Mouse (Mus musculus): ENCODE data around the gene Unc119b. TPM values are rescaled to one million over a fixed set of nuclear protein-coding genes. Genes with fewer than 3 reads are reported as not detected.

Unc119b gene
- total and polyA plus RNA-seq, 2 experiments from 2014 or later, result 22.5 to 32.1 TPM

DNA sequence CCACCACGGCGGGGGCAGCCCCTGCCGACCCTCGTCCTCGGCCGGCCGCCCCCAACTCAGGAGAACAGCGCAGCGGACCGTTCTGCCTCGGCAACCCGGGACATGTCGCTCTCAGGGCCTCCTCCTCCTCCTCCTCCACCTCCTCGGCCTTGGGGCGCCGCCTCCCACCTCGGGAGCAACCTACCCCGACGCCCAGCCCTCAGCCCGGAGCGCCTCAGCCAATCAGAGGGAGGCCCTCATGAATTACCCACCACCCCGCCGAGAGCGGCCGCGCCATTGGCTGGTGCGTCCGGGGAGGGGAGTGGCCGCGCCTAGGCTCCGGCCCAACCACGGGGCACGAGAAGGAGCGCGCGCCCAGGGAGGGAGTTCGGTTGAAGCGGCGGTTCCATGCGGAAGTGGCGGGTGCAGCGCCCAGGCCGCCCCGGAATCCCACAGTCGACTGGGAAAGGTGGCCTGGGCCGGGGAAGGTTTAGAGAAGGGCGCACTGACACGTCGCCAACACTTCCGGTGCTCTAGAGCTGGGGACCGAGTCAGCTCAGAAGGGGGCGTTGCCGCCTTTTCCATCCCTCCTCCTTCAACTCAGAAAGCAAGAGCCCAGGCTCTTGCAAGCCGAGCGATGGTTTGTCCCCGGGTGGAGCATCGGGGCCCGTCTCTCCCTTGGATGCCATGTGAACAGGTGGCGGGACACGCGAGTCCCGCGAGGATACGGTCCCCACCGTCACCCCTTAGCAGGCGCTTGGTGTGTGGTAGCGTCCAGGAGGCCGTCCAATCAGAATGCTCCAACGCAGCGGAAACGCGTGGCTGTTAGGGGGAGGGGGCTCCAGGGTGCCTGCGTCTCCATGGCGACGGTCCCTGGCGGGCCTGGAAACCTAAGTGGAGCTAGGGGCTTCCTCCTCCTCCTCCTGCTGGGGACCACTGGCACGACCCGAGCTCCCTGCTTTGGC lies 23.5 kb upstream of the Unc119b start, which contains the start of gene Mlec:
Gene Mlec, minus strand, starts transcription at position 140 of the 944 bp plus-strand sequence.
- H3K27ac ChIP-seq, result peak within 1 kb of the TSS; percentile 97

DNA sequence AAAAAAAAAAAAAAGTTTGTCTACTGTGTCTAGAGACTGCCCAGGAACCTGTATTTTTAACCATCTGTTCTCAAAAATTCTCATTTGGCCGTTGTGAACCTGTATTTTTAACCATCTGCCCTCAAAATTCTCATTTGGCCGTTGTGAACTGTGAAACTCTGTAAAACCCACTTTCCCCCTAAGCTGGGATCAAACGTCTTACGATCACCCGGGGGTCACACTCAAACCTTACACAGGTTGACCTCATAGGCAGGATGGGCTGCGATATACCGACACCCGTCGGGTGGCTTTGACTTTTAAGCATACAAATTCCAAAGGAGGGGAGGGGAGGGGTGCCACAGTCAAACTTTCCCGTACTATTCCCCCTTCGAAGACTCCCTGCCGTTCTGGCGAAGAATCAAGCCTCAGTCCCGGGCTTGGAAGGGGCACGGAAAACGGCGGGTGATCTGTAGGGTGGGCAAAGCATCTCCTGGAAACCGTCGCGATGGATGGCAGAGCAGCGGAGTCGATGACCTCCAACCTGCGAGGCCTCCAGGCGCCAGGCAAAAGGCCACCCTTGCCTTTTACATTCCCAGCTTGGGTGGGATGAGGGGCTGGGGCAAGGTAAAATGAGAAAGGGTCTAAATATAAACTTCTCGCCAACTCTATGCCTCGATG lies 22.3 kb upstream of the Unc119b start:
- H3K27ac ChIP-seq, result peak overlapping the region; percentile 97
- DNase-seq (ENCODE audit: low spot score), result no peak
- TF ChIP-seq CTCF (IDR thresholded peaks at IDR 0.05; ENCODE audit: low read depth), result no peak
- peaks cover 13% of the 10 kb centered on the region; the same call in 1 of the 2 replicates for H3K4me1 ChIP-seq (ENCODE audit: insufficient read depth, low read length)
- H3K4me3 ChIP-seq (ENCODE audit: low read length), result peak overlapping the region; percentile 74
- WGBS, result 2% methylated on average over 26 of the region's 26 CpGs
- no peak for ATAC-seq
- peak overlapping the region; percentile 97 for H3K4me2 ChIP-seq (ENCODE audit: low read depth, low read length)
- no peaks in the 10 kb centered on the region for H3K9me3 ChIP-seq (ENCODE audit: low read length)
- no peaks in the 10 kb centered on the region for H3K27me3 ChIP-seq (ENCODE audit: insufficient read depth, low read length)
- peak overlapping the region; percentile 82 for H3K9ac ChIP-seq (replicated peaks; ENCODE audit: low read length)
- H3K36me3 ChIP-seq (ENCODE audit: insufficient read depth, low read length), result no peaks in the 10 kb centered on the region

More for the DNA sequence above, 23.5 kb upstream of the Unc119b start, which contains the start of gene Mlec:
- 1% methylated on average over 73 of the region's 78 CpGs for WGBS
- Histone ChIP-seq H3K36me3 (ENCODE audit: insufficient read depth, low read length) (no peaks in the 10 kb centered on the region), H3K4me1 (ENCODE audit: insufficient read depth, low read length) (peaks cover 13% of the 10 kb centered on the region; the same call in 1 of the 2 replicates), H3K4me3 (ENCODE audit: low read length) (peak within 1 kb of the TSS; percentile 74), H3K9ac (replicated peaks; ENCODE audit: low read length) (peak within 1 kb of the TSS; percentile 82), H3K9me3 (ENCODE audit: low read length) (no peaks in the 10 kb centered on the region), H3K4me2 (ENCODE audit: low read depth, low read length) (peak within 1 kb of the TSS; percentile 97), H3K27me3 (ENCODE audit: insufficient read depth, low read length) (no peaks in the 10 kb centered on the region)
- peak; percentile 99 for DNase-seq (ENCODE audit: low spot score)
- TF ChIP-seq CTCF (IDR thresholded peaks at IDR 0.05; ENCODE audit: low read depth), result peak; percentile 48
- peak; percentile 97 for ATAC-seq

DNA sequence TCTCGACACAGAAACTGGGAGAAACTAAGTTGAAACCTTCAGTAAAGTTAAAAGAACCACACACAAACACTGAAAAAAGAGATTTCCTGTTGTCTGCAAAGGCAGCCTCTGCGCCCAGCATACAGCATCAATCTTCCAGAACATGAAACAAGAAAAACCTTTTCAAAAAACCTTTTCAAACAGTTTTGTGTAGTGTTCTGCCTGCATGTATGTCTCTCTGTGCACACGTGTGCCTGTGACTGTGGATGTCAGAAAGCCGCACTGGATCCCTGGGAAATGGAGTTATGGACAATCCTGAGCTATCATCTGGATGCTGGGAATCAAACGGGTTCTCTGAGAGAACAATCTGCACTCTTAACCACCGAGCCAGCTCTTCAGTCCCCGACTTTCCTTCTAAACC lies 21.6 kb upstream of the Unc119b start:
- peaks cover 13% of the 10 kb centered on the region; the same call in 1 of the 2 replicates for H3K4me1 ChIP-seq (ENCODE audit: insufficient read depth, low read length)
- WGBS, result 56% methylated on average over 7 of the region's 7 CpGs
- H3K36me3 ChIP-seq (ENCODE audit: insufficient read depth, low read length), result no peaks in the 10 kb centered on the region
- TF ChIP-seq CTCF (IDR thresholded peaks at IDR 0.05; ENCODE audit: low read depth), result no peak
- H3K4me2 ChIP-seq (ENCODE audit: low read depth, low read length), result peak overlapping the region; percentile 97
- DNase-seq (ENCODE audit: low spot score) (no peak), ATAC-seq (no peak)
- no peaks in the 10 kb centered on the region for H3K27me3 ChIP-seq (ENCODE audit: insufficient read depth, low read length)
- H3K9ac ChIP-seq (replicated peaks; ENCODE audit: low read length), result peak overlapping the region; percentile 82; the same call in 1 of the 2 replicates
- no peak overlapping the region for H3K27ac ChIP-seq
- no peak overlapping the region for H3K4me3 ChIP-seq (ENCODE audit: low read length)
- H3K9me3 ChIP-seq (ENCODE audit: low read length), result no peaks in the 10 kb centered on the region

DNA sequence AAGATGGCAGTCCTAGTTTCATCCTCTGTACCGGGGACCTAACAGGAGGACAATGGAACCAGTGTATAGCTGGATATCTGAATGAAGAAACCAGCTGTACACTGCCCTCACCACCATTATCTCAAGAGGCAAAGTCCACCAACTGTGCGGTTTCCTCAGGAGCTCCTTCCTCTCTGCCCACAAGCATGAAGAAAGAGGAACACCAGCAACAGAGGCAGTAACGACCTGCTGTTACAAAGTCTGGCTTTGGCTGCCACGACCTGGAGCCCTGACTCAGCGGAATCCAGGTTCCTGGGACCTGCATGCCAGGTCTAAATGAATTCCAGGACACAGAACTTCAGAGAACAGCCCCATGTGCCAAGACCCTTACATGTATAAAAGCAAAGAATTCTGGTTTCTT lies 21.1 kb upstream of the Unc119b start:
- no peak for TF ChIP-seq CTCF (IDR thresholded peaks at IDR 0.05; ENCODE audit: low read depth)
- H3K4me3 ChIP-seq (ENCODE audit: low read length), result no peak overlapping the region
- H3K9me3 ChIP-seq (ENCODE audit: low read length), result no peaks in the 10 kb centered on the region
- H3K4me2 ChIP-seq (ENCODE audit: low read depth, low read length), result peak overlapping the region; percentile 37
- ATAC-seq (no peak), DNase-seq (ENCODE audit: low spot score) (no peak)
- H3K27ac ChIP-seq, result no peak overlapping the region
- peak overlapping the region; percentile 30; the same call in 1 of the 2 replicates for H3K9ac ChIP-seq (replicated peaks; ENCODE audit: low read length)
- peaks cover 1% of the 10 kb centered on the region for H3K36me3 ChIP-seq (ENCODE audit: insufficient read depth, low read length)
- WGBS, result 42% methylated on average over 5 of the region's 5 CpGs
- no peaks in the 10 kb centered on the region for H3K27me3 ChIP-seq (ENCODE audit: insufficient read depth, low read length)
- H3K4me1 ChIP-seq (ENCODE audit: insufficient read depth, low read length), result peaks cover 13% of the 10 kb centered on the region; the same call in 1 of the 2 replicates

DNA sequence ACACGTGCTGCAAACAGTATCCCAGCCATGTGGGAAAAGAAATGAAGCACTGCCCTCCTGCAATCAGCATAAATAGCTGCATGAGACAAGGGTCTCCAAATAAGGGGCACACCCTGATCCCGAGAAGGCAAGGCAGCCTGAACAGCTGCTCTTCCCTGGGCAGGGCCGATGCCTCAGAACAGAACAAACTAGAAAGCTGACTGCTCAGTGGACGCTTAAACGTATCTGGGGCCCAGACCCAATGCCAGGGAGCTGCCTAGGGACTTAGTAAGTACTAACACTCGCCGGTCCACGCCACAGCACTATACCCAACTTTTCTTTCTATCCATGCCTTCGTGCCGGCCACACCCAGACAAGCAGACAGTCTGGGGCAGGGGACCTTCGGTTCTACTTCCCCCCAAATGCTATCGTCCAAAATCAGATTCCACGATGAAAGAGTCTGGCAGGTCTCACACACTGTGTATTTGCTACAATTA lies 20.4 kb upstream of the Unc119b start:
- WGBS, result 61% methylated on average over 13 of the region's 13 CpGs
- peak overlapping the region; percentile 30; the same call in 1 of the 2 replicates for H3K9ac ChIP-seq (replicated peaks; ENCODE audit: low read length)
- peaks cover 13% of the 10 kb centered on the region; the same call in 1 of the 2 replicates for H3K4me1 ChIP-seq (ENCODE audit: insufficient read depth, low read length)

DNA sequence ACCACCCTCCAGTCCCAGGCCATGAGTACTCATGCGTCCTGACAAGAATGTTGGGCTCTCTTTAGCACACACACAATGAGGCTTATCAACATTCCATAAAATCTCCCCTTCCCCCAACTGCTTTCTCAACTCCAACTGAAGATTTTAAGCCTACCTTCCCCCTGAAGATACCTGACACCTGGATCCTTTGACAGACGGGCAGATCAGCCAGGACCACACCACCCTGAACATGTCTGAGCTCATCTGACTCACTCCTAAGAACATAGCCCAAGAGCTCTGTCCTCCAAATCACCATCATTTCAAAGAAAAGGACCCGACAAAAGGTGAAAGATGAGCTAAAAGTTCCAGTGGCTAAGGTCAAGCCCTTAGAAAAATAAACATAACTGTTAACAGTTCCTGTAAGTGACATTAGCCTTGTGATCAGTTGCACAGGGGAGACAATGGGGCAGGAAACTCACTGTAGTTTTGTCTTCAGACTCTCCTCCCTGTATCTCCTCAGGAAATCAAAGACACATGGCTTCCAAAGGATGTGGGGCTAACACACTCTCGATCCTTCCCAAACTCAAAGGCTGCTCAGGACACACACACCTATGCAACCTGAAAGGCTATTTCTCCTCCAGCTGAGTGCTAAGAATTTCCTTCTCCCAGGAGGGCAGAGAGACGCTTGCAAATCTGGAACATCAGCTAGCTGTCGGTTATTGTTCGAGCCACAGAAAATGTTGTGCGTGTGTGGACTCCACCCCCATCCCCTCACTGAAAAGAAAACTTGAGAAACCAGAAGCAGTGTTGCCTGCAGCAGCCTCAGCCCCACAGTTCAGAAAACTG lies 17.6 kb upstream of the Unc119b start:
- H3K36me3 ChIP-seq (ENCODE audit: insufficient read depth, low read length), result peaks cover 33% of the 10 kb centered on the region
- peaks cover 13% of the 10 kb centered on the region; the same call in 1 of the 2 replicates for H3K4me1 ChIP-seq (ENCODE audit: insufficient read depth, low read length)
- no peak overlapping the region for H3K4me3 ChIP-seq (ENCODE audit: low read length)
- H3K9ac ChIP-seq (replicated peaks; ENCODE audit: low read length), result no peak overlapping the region
- H3K4me2 ChIP-seq (ENCODE audit: low read depth, low read length), result no peak overlapping the region
- no peak for DNase-seq (ENCODE audit: low spot score)
- no peak overlapping the region for H3K27ac ChIP-seq
- H3K9me3 ChIP-seq (ENCODE audit: low read length), result no peaks in the 10 kb centered on the region
- TF ChIP-seq CTCF (IDR thresholded peaks at IDR 0.05; ENCODE audit: low read depth), result no peak
- WGBS, result 66% methylated on average over 8 of the region's 8 CpGs
- H3K27me3 ChIP-seq (ENCODE audit: insufficient read depth, low read length), result no peaks in the 10 kb centered on the region
- no peak for ATAC-seq

More for the DNA sequence above, 20.4 kb upstream of the Unc119b start:
- Histone ChIP-seq H3K4me3 (ENCODE audit: low read length) (no peak overlapping the region), H3K36me3 (ENCODE audit: insufficient read depth, low read length) (peaks cover 8% of the 10 kb centered on the region), H3K27me3 (ENCODE audit: insufficient read depth, low read length) (no peaks in the 10 kb centered on the region), H3K9me3 (ENCODE audit: low read length) (no peaks in the 10 kb centered on the region), H3K4me2 (ENCODE audit: low read depth, low read length) (peak overlapping the region; percentile 37), H3K27ac (no peak overlapping the region)
- DNase-seq (ENCODE audit: low spot score) (no peak), ATAC-seq (no peak)
- no peak for TF ChIP-seq CTCF (IDR thresholded peaks at IDR 0.05; ENCODE audit: low read depth)
